Mouse (Mus musculus) liver, embryonic 16.5 days (tissue): ENCODE results near the gene Atp6v0a4. TPM values are rescaled to one million over a fixed set of nuclear protein-coding genes. Genes with fewer than 3 reads are reported as not detected.
A peak's percentile ranks its signal among the peaks of the same experiment; 100 is the strongest.

Source experiments
- ATAC-seq: fragments of 200-750 bp; cut with Nextera tagmentation; 2 replicates; pipeline ENCODE4 v1.8.0; 2017; ENCODE audit warnings: low read depth, mild to moderate bottlenecking, moderate number of reproducible peaks, moderate library complexity
- H3K27ac ChIP-seq: fragments of 300-500 bp; sonication (generic); 2 replicates; pipeline ENCODE4 v1.5.1; 2014; ENCODE audit warnings: mild to moderate bottlenecking, low read length
- H3K27me3 ChIP-seq: fragments of 300-500 bp; sonication (generic); 2 replicates; pipeline ENCODE4 v1.6.1; 2014; ENCODE audit warnings: low read depth, low read length, mixed read lengths; ENCODE audit not compliant: control insufficient read depth, insufficient read depth
- H3K36me3 ChIP-seq: fragments of 300-500 bp; sonication (generic); 2 replicates; pipeline ENCODE4 v1.6.1; 2014; ENCODE audit warnings: mild to moderate bottlenecking; ENCODE audit not compliant: control insufficient read depth, insufficient read depth
- H3K4me1 ChIP-seq: fragments of 300-500 bp; sonication (generic); 2 replicates; pipeline ENCODE4 v1.6.1; 2014; ENCODE audit warnings: low read depth, low read length, mixed read lengths; ENCODE audit not compliant: control insufficient read depth
- H3K4me2 ChIP-seq: fragments of 300-500 bp; sonication (generic); 2 replicates; pipeline ENCODE4 v1.6.1; 2014; ENCODE audit warnings: low read depth, low read length, mixed read lengths
- H3K4me3 ChIP-seq: fragments of 300-500 bp; sonication (generic); 2 replicates; pipeline ENCODE4 v1.5.1; 2014; ENCODE audit warnings: low read depth, mild to moderate bottlenecking, low read length
- H3K9ac ChIP-seq: fragments of 300-500 bp; sonication (generic); 2 replicates; pipeline ENCODE4 v1.6.1; 2014; ENCODE audit warnings: low read depth, low read length
- H3K9me3 ChIP-seq: fragments of 300-500 bp; sonication (generic); replicated peaks from 2 replicates; pipeline ENCODE4 v1.6.1; 2016; ENCODE audit warnings: low read length; ENCODE audit not compliant: control insufficient read depth
- WGBS: fragments of 180-500 bp; shearing (Covaris S2); extraction: QIAGEN DNeasy Blood & Tissue Kit; methylation state at CpG from one replicate; pipeline ENCODE4 v1.1.7; 2014; ENCODE audit not compliant: insufficient replicate concordance; 5-methylcytosine and 5-hydroxymethylcytosine counted together
- polyA plus RNA-seq: library from polyadenylated mRNA; unstranded; fragments of >200 nt; fragmentation: Nextera tagmentation; extraction: Ambion mirVana; gene quantifications from 2 replicates; pipeline ENCODE4 v1.2.1, GENCODE M21; 2015

Atp6v0a4 gene
- polyA plus RNA-seq, 1 experiment from 2014 or later = 0.67 TPM

GRCm38 (mm10) chr6:38134806-38135559, 10.6 kb upstream of the Atp6v0a4 start:
- WGBS = 69% methylated on average over 8 of the region's 8 CpGs
- Histone ChIP-seq H3K4me3 (no peak overlapping the region), H3K4me2 (no peak overlapping the region), H3K27me3 (no peaks in the 10 kb centered on the region), H3K36me3 (no peaks in the 10 kb centered on the region), H3K4me1 (no peaks in the 10 kb centered on the region), H3K27ac (no peak overlapping the region), H3K9ac (no peak overlapping the region), H3K9me3 (no peaks in the 10 kb centered on the region)
- ATAC-seq = no peak

GRCm38 (mm10) chr6:38131801-38132231, 7.4 kb upstream of the Atp6v0a4 start:
- no peaks in the 10 kb centered on the region for H3K4me1 ChIP-seq
- no peak overlapping the region for H3K4me2 ChIP-seq
- no peaks in the 10 kb centered on the region for H3K27me3 ChIP-seq
- no peak overlapping the region for H3K9ac ChIP-seq
- no peak overlapping the region for H3K27ac ChIP-seq
- H3K9me3 ChIP-seq = no peaks in the 10 kb centered on the region
- WGBS = 60% methylated on average over 4 of the region's 4 CpGs
- H3K36me3 ChIP-seq = no peaks in the 10 kb centered on the region
- H3K4me3 ChIP-seq = no peak overlapping the region
- no peak for ATAC-seq

DNA sequence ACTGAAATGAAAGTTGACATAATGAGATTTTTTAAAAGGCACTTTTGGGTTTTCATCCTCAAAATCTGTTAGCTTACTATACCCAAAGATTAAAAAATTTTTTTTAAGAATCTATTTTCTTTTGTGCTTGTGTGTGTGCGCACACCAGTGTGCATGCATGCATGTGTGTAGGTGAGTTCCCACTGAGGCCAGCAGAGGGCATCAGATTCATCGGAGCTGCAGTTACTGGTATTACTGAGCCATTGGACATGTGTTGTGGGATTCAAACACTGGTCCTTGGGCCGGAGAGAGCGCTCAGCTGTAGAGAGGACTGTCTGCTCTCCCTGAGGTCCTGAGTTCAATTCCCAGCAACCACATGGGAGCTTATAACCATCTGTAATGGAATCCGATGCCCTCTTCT, 5.5 kb upstream of the Atp6v0a4 start:
- H3K4me2 ChIP-seq = no peak overlapping the region
- no peak overlapping the region for H3K27ac ChIP-seq
- H3K36me3 ChIP-seq = no peaks in the 10 kb centered on the region
- no peaks in the 10 kb centered on the region for H3K4me1 ChIP-seq
- 80% methylated on average over 5 of the region's 5 CpGs for WGBS
- H3K27me3 ChIP-seq = no peaks in the 10 kb centered on the region
- H3K9me3 ChIP-seq = no peaks in the 10 kb centered on the region
- no peak for ATAC-seq
- no peak overlapping the region for H3K9ac ChIP-seq
- H3K4me3 ChIP-seq = no peak overlapping the region

GRCm38 (mm10) chr6:38128115-38128514, 3.7 kb upstream of the Atp6v0a4 start:
- Histone ChIP-seq H3K27ac (no peak overlapping the region), H3K9ac (no peak overlapping the region), H3K27me3 (no peaks in the 10 kb centered on the region), H3K36me3 (no peaks in the 10 kb centered on the region), H3K9me3 (no peaks in the 10 kb centered on the region), H3K4me3 (no peak overlapping the region), H3K4me2 (no peak overlapping the region), H3K4me1 (no peaks in the 10 kb centered on the region)
- no peak for ATAC-seq
- 75% methylated on average over 14 of the region's 14 CpGs for WGBS

DNA sequence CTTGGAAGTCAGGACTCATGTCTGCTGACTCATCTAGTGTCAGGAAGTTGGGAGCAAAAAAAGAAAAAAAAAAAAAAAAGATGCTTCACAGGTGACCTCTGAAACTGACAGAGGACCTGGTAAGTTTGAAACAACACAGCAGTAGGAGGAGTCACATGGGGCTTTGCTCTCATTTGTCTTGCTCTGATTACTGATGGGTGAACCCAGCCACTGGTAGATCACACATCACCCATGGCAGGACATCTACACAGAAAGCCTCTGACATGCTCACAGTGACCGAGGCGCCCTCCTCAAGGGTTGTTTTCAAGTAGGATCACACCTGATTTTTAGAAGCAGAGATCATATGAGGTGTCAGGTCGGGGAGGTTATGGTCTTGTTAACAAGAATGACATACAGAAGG, 1.1 kb upstream of the Atp6v0a4 start:
- H3K9ac ChIP-seq = no peak overlapping the region
- no peaks in the 10 kb centered on the region for H3K36me3 ChIP-seq
- no peak overlapping the region for H3K4me2 ChIP-seq
- WGBS = 69% methylated on average over 3 of the region's 3 CpGs
- no peak overlapping the region for H3K4me3 ChIP-seq
- H3K27me3 ChIP-seq = no peaks in the 10 kb centered on the region
- ATAC-seq = no peak
- H3K4me1 ChIP-seq = no peaks in the 10 kb centered on the region
- no peak overlapping the region for H3K27ac ChIP-seq
- H3K9me3 ChIP-seq = no peaks in the 10 kb centered on the region

- no peak overlapping the region for H3K9ac ChIP-seq
- no peak for ATAC-seq
- no peaks in the 10 kb centered on the region for H3K36me3 ChIP-seq
- peaks cover 1% of the 10 kb centered on the region; the same call in 1 of the 2 replicates for H3K4me1 ChIP-seq
- H3K4me3 ChIP-seq = no peak overlapping the region
- 64% methylated on average over 5 of the region's 5 CpGs for WGBS
- H3K27me3 ChIP-seq = no peaks in the 10 kb centered on the region
- no peak overlapping the region for H3K27ac ChIP-seq
- no peaks in the 10 kb centered on the region for H3K9me3 ChIP-seq
- H3K4me2 ChIP-seq = no peak overlapping the region
Measured at GRCm38 (mm10) chr6:38124882-38125281, 496 bp upstream of the Atp6v0a4 start.

DNA sequence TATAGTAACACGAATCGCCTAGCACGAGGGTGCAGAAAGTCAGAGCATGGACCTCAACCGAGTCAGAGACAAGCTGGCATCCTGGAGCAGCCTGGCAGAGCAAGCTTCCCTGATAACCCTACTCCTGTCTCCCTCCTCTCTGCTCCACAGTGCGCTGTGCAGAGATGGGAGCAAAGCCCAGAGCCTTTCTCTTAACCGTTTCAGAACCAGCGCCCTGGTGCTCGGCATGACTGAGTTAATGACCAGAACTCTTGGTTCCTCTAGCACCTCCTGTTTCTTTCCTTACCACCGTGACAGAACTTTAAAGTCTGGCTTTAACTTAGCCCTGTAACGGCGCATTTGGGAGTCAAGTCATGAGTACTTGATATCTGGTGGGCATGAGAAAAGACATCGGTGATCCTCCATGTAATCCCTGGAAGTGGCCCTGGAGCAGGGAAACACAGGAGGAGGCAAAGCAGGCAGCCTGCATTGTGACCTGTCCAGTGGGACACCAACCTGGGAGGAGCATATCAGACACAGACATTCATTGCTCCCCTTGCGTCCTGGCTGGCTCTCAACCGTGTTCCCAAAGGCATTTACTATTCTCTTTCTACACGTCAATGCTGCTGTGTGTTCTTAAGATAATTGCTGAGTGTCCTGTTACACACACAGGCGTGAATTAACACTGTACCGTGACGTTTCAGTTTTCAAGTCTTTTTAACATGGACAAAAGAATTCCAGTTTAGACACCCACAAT, 747 bp downstream of the Atp6v0a4 start:
- no peaks in the 10 kb centered on the region for H3K27me3 ChIP-seq
- no peak overlapping the region for H3K9ac ChIP-seq
- no peak overlapping the region for H3K27ac ChIP-seq
- H3K36me3 ChIP-seq = no peaks in the 10 kb centered on the region
- H3K4me1 ChIP-seq = peaks cover 4% of the 10 kb centered on the region; the same call in 1 of the 2 replicates
- H3K9me3 ChIP-seq = no peaks in the 10 kb centered on the region
- no peak overlapping the region for H3K4me2 ChIP-seq
- 69% methylated on average over 18 of the region's 18 CpGs for WGBS
- ATAC-seq = no peak
- no peak overlapping the region for H3K4me3 ChIP-seq

DNA sequence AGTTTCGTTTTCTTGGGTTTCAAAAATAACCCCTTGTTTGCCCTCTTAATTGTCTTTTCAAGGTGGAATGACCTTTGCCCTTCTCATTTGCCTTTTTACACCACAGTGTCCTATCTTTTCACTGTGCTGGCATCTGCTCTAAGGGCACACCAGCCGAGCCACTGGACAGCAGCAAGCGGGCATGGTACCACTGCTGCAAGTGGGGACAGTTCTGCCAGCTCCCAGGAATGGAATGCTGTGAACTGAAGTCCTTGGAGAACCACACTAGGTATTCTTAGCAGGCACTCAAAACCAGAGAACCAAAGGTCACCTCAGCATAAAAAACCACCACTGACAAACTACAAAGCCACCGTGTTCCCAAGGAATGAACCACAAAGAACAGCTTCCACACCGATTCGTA, 1.6 kb downstream of the Atp6v0a4 start:
- no peaks in the 10 kb centered on the region for H3K27me3 ChIP-seq
- no peak overlapping the region for H3K4me3 ChIP-seq
- no peak overlapping the region for H3K9ac ChIP-seq
- no peaks in the 10 kb centered on the region for H3K9me3 ChIP-seq
- H3K36me3 ChIP-seq = no peaks in the 10 kb centered on the region
- WGBS = 53% methylated on average over 6 of the region's 6 CpGs
- no peak for ATAC-seq
- H3K4me1 ChIP-seq = peaks cover 4% of the 10 kb centered on the region; the same call in 1 of the 2 replicates
- H3K4me2 ChIP-seq = peak overlapping the region; percentile 4; the same call in 1 of the 2 replicates
- H3K27ac ChIP-seq = no peak overlapping the region

DNA sequence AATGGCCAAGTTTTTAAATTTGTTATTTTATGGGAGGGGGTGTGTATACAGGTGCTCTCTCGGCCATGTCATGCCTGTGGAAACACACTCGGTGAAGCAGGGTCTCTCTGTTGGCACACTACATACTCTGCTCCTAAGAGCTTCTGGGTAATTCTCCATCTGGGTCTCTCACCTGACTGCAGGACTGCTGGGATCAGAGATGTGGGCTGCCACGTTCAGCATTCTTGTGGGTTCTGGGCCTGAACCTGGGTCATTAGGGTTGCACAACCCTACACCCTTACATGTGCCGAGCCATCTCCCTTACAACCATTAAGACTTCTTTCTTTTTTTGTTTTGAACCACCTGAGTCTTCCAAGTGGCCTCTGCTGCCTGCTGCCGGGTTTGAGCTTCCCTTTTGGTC, 2.5 kb downstream of the Atp6v0a4 start:
- no peak for ATAC-seq
- H3K4me1 ChIP-seq = peaks cover 4% of the 10 kb centered on the region; the same call in 1 of the 2 replicates

More for the DNA sequence above, 2.5 kb downstream of the Atp6v0a4 start:
- no peak overlapping the region for H3K27ac ChIP-seq
- no peak overlapping the region for H3K9ac ChIP-seq
- no peaks in the 10 kb centered on the region for H3K36me3 ChIP-seq
- H3K9me3 ChIP-seq = no peaks in the 10 kb centered on the region
- H3K4me3 ChIP-seq = no peak overlapping the region
- H3K4me2 ChIP-seq = no peak overlapping the region
- H3K27me3 ChIP-seq = no peaks in the 10 kb centered on the region
- 49% methylated on average over 5 of the region's 5 CpGs for WGBS
